Mouse (Mus musculus): ENCODE data around the gene A730071L15Rik. TPM values are rescaled to one million over a fixed set of nuclear protein-coding genes. Genes with fewer than 3 reads are reported as not detected.

A730071L15Rik gene
- total RNA-seq, 2 experiments from 2014 or later: 0.21 TPM; not detected in 1

DNA sequence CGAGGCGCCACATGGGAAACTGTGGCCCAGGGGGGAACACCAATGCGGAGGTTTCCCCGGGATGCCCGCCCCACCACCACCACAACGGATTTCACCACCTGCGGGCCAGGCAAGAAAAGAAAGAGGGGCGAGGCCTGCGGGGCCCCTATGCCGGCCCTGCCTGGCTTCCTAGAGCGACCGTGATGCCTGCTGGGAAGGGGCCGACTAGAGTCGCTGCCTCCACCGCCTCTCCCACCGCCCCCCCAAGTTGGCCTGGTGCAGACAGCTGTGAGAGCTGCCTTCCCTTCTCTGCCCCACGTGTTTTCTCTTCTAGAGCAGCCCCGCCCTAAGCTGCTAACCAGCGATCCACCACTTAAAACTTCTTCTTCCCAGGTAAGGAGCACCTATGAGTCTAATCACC is 44.9 kb downstream of the A730071L15Rik start:
- intact Hi-C loops (cut with DNase I; ENCODE audit: low total_unique reads): no loop called here
- DNase-seq: no peak

Other genes starting within 250 kb of the A730071L15Rik start
- gene Gck, start 249.9 kb upstream of the A730071L15Rik start, total RNA-seq (2021): 1 to 10 TPM in 1 of 2 experiments, under 1 TPM in 1; 0.29 to 1.3 TPM
- gene Ykt6, start 244.3 kb upstream of the A730071L15Rik start, total RNA-seq (2021): 10 to 100 TPM; 36.2 to 38.8 TPM
- gene Camk2b, start 133.7 kb upstream of the A730071L15Rik start, total RNA-seq (2021): 100 to 1,000 TPM; 169 to 170 TPM
- 10 to 100 TPM; 54.4 to 57.1 TPM for gene Nudcd3, start 386 bp downstream of the A730071L15Rik start, total RNA-seq (2021)
- gene Npc1l1, start 30.1 kb downstream of the A730071L15Rik start, total RNA-seq (2021): under 1 TPM; 0.06 to 0.13 TPM
- gene Ddx56, start 67.7 kb downstream of the A730071L15Rik start, total RNA-seq (2021): 10 to 100 TPM; 26.8 to 31.4 TPM
- gene Tmed4, start 74.8 kb downstream of the A730071L15Rik start, total RNA-seq (2021): 10 to 100 TPM; 56.3 to 62.4 TPM
- gene Ogdh, start 91.6 kb downstream of the A730071L15Rik start, total RNA-seq (2021): 100 to 1,000 TPM; 497 to 603 TPM
- 10 to 100 TPM; 28.9 to 30.2 TPM for gene Zmiz2, start 189.0 kb downstream of the A730071L15Rik start, total RNA-seq (2021)
- 100 to 1,000 TPM; 427 to 511 TPM for gene Ppia, start 215.4 kb downstream of the A730071L15Rik start, total RNA-seq (2021)
- gene H2afv, start 244.4 kb downstream of the A730071L15Rik start, total RNA-seq (2021): 10 to 100 TPM; 41.3 to 46.3 TPM

All from gastrocnemius, postnatal 14 days (tissue).